Mouse (Mus musculus) lung, adult 2 months (tissue): ENCODE results near the gene Rab19.

Experiments
- CTCF ChIP-seq: fragments of 200-500 bp; IDR thresholded peaks from 2 replicates; pipeline ENCODE4 v1.5.1; 2011; ENCODE audit warnings: mild to moderate bottlenecking, low read length, control low read depth; ENCODE audit not compliant: insufficient read depth
- POLR2A ChIP-seq: fragments of 200-500 bp; IDR thresholded peaks from 2 replicates; pipeline ENCODE4 v1.6.1; 2011; ENCODE audit warnings: low read depth, mild to moderate bottlenecking, control low read depth, low read length, borderline replicate concordance; ENCODE audit errors: extremely low read depth

DNA sequence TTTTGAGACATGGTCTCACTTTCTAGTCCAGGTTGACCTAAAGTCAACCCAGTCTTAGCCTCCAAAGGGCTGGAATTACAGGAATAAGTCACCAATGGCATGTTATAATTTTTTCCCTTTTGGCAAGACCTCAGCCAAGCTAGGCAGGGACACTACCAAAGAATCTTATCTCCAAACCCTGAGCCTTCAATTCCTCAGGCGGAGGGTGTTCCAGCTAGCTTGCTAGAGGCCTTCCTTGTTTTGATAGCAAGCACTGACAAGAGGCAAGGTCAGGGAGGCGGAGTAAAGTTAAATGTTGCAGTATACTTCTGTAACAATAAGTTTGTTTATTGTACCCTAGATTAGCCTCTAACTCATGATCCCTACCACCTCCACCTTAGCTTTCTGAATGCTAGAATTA is 44.2 kb downstream of the Rab19 start:
- TF ChIP-seq POLR2A = no peak
- TF ChIP-seq CTCF = no peak
